Mouse (Mus musculus): ENCODE measurements around the gene Acbd6. TPM values are rescaled to one million over a fixed set of nuclear protein-coding genes. Genes with fewer than 3 reads are reported as not detected.

The Acbd6 gene
- polyA plus RNA-seq, 1 experiment from 2014 or later: 101 TPM

DNA sequence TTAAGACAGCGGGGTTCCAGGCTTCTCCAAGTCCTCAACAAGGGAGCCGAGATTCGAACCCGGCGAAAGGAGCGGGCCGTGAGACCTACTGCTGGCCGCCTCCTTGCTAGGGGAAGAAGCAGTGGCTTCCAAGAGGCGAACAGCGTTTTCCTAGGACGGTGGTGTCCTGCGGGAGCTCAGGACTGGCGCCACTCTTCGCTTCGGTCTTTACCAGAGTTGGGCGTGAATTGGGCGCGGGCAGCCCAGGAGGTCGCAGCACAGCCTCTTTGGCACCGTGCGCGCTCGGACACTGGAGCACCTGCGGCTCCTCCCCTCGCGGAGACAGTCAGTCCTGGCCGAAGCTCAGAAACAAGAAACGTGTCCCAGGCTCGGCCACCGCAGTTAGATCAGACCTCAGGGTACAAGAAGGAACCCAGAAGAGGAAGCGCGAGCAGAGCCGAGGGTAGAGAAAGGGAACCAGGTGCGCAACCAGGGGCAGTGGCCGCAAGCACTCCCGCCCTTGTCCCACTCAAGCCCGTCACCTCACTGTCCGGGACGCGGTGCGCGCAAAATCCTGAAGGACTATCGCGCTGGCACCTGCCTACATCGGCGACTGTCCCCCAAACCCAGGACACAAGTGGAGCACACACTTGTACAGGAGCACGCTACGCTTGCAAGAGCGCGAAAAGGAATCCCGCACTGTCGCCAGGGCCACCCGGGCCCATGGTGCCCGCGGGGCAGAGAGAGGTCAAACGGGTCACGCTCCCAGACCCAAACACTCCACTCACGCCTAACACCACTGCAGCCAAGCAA, 179.3 kb downstream of the Acbd6 start:
- no peak overlapping the region for H3K9ac ChIP-seq (ENCODE audit: low read depth, low read length)
- H3K4me2 ChIP-seq (ENCODE audit: low read length): no peak overlapping the region
- no peaks in the 10 kb centered on the region for H3K9me3 ChIP-seq (ENCODE audit: control insufficient read depth, low read length)
- no peaks in the 10 kb centered on the region for H3K36me3 ChIP-seq (ENCODE audit: control insufficient read depth, insufficient read depth, low read length)
- peaks cover 68% of the 10 kb centered on the region for H3K27me3 ChIP-seq (replicated peaks; ENCODE audit: control insufficient read depth, insufficient read depth, low read length)
- 1% methylated on average over 56 of the region's 58 CpGs for WGBS
- H3K27ac ChIP-seq (ENCODE audit: low read depth, low read length): no peak overlapping the region
- no peak overlapping the region for H3K4me3 ChIP-seq (ENCODE audit: low read length)
- no peak for ATAC-seq
- H3K4me1 ChIP-seq (ENCODE audit: control insufficient read depth, insufficient read depth, low read depth, low read length): peaks cover 19% of the 10 kb centered on the region

DNA sequence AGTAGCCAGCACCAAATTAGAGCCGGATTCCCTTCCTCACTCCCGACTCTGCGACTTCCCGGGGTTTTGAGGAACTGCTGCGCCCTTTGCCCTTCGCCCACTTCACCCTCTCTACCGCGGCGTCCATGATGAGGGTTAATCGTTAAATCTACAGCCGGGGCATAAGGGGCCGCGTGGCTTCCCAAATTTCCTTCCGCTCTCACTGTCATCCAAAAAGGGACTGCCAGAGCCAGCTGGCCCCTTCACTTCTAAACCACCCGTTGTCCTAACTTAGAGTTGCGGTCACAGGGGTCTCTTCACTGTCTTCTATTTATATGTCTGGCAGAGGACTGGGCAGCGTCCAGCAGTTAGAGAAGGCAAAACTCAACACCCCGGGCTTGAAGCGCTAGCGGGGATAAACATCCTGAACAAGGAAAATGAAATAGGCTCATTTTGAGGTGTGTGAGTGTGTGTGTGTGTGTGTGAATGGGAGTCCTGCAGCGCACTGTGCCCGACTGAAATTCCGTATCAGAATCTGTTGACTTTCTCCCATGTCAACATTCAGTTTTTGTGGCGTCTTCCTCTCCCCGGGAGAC, 180.0 kb downstream of the Acbd6 start:
- peaks cover 64% of the 10 kb centered on the region for H3K27me3 ChIP-seq (replicated peaks; ENCODE audit: control insufficient read depth, insufficient read depth, low read length)
- H3K9ac ChIP-seq (ENCODE audit: low read depth, low read length): no peak overlapping the region
- no peak overlapping the region for H3K4me3 ChIP-seq (ENCODE audit: low read length)
- H3K4me2 ChIP-seq (ENCODE audit: low read length): no peak overlapping the region
- under 1% methylated on average over 25 of the region's 25 CpGs for WGBS
- H3K9me3 ChIP-seq (ENCODE audit: control insufficient read depth, low read length): no peaks in the 10 kb centered on the region
- H3K27ac ChIP-seq (ENCODE audit: low read depth, low read length): no peak overlapping the region
- no peaks in the 10 kb centered on the region for H3K36me3 ChIP-seq (ENCODE audit: control insufficient read depth, insufficient read depth, low read length)
- ATAC-seq: no peak
- H3K4me1 ChIP-seq (ENCODE audit: control insufficient read depth, insufficient read depth, low read depth, low read length): peaks cover 26% of the 10 kb centered on the region

Other genes starting within 250 kb of the Acbd6 start
- gene Xpr1, start 140.7 kb upstream of the Acbd6 start, polyA plus RNA-seq (2015; fragmentation: Nextera tagmentation; extraction: Ambion mirVana): 40.7 and 44.6 TPM in 2 replicates
- gene Lhx4, start 193.6 kb downstream of the Acbd6 start, polyA plus RNA-seq (2015; fragmentation: Nextera tagmentation; extraction: Ambion mirVana): 1.7 and 2.3 TPM in 2 replicates